Mouse (Mus musculus): ENCODE measurements around the gene Dnajc15.

GRCm38 (mm10) chr14:77876199-77876598 is 1.3 kb upstream of the Dnajc15 start:
- TF ChIP-seq CTCF (IDR thresholded peaks at IDR 0.05; ENCODE audit: borderline replicate concordance, insufficient read depth, low read depth, low read length), result no peak
- no peak for TF ChIP-seq POLR2A (IDR thresholded peaks at IDR 0.05; ENCODE audit: borderline replicate concordance, insufficient read depth, low read length)
